Mouse (Mus musculus): ENCODE results near the gene Nkrf.

The Nkrf gene

GRCm38 (mm10) chrX:36870372-36870771 is 32.3 kb downstream of the Nkrf start:
- in situ Hi-C loops (cut with MboI; ENCODE audit: low pct_unique_long_range_greater_than_20kb in 1 of 2, low sequenced_read_pairs in 2 of 2, unreplicated experiment in 1 of 2), result no loop called here

- in situ Hi-C loops (cut with MboI; ENCODE audit: low pct_unique_long_range_greater_than_20kb in 1 of 2, low sequenced_read_pairs in 2 of 2, unreplicated experiment in 1 of 2), result no loop called here
Measured at GRCm38 (mm10) chrX:36864609-36865328, 37.9 kb downstream of the Nkrf start.

- in situ Hi-C loops (cut with MboI; ENCODE audit: low pct_unique_long_range_greater_than_20kb in 1 of 2, low sequenced_read_pairs in 2 of 2, unreplicated experiment in 1 of 2), result no loop called here
Measured at GRCm38 (mm10) chrX:36863766-36864608, 38.7 kb downstream of the Nkrf start.

- in situ Hi-C loops (cut with MboI; ENCODE audit: low pct_unique_long_range_greater_than_20kb in 1 of 2, low sequenced_read_pairs in 2 of 2, unreplicated experiment in 1 of 2), result no loop called here
Measured at GRCm38 (mm10) chrX:36852631-36853030, 50.1 kb downstream of the Nkrf start.

DNA sequence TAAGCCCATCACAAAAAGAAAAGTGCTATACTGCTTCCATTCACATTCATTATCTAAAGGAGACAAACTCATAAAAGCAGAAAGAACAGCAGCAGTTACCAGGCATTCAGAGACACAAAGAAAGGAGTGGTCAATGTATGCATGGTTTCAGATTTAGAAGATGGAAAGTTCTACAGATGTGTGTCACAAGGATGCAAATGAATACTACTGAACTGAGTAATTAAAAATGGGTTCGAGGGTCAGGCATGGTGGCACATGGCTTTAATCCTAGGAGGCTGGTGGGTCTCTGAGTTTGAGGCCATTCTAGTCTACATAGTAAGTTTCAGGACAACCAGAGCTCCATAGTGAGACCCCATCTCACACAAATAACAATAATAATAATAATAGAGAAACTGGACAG is 55.5 kb downstream of the Nkrf start:
- in situ Hi-C loops (cut with MboI; ENCODE audit: low pct_unique_long_range_greater_than_20kb in 1 of 2, low sequenced_read_pairs in 2 of 2, unreplicated experiment in 1 of 2), result no loop called here

DNA sequence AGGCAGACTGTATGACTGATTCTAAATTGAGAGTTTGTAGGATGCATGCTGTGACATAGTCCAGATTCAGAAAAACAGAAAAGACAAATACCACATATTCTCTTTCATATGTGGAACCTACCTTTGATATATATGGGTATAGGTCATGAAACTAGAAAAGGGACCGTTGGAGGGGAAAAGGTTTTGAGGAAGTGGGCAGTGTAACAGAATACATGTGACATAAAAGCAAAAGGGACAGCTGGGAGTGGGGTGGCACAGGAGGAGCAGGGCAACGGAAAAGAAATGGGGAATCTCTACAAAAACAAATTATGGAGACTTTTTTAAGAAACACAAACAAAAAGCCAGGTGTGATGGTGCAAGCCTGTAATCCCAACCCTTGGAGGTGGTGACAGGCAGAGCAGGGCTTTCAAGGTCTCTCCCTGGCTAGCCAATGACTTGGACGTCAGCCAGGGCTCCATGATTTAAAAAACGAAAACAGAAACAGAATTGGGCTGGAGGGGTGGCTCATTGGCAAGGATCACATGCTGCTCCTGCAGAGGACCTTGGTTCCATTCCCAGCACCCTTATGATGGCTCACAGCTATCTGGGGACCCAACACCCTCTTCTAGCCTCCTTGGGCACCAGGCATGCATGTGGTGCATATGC is 59.2 kb downstream of the Nkrf start:
- in situ Hi-C loops (cut with MboI; ENCODE audit: low pct_unique_long_range_greater_than_20kb in 1 of 2, low sequenced_read_pairs in 2 of 2, unreplicated experiment in 1 of 2), result no loop called here

GRCm38 (mm10) chrX:36841698-36842097 is 61.0 kb downstream of the Nkrf start:
- in situ Hi-C loops (cut with MboI; ENCODE audit: low pct_unique_long_range_greater_than_20kb in 1 of 2, low sequenced_read_pairs in 2 of 2, unreplicated experiment in 1 of 2), result no loop called here

DNA sequence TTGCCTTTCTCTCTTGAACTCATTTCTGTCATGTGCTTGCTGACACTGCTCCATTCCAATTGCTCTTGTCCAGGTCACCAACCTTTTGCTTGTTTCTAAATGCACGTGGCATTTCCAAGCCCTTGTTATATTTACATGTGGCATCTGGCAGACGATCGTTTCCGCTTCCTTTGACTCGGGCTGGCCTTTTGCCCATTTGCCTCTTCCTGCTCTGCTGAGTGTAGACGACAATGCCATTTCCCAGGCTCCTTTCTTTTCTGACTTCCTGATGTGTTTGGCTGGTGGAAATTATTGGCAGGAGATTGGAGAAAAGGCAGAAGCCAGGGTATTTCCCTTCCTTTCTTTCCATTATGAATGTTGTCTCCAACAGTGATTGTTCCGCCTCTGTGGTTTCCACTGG is 63.3 kb downstream of the Nkrf start:
- in situ Hi-C loops (cut with MboI; ENCODE audit: low pct_unique_long_range_greater_than_20kb in 1 of 2, low sequenced_read_pairs in 2 of 2, unreplicated experiment in 1 of 2), result no loop called here
